Comparison of ENCODE assay signal across 8 mouse cellular contexts in genomic region chr5:103691624-103692530, GRCm38 (mm10). TPM values are rescaled to one million over a fixed set of nuclear protein-coding genes. Genes with fewer than 3 reads are reported as not detected.
A peak's percentile ranks its signal among the peaks of the same experiment; 100 is the strongest.
DNase-seq lines count a peak whose midpoint lies in the region; ATAC-seq and TF ChIP-seq lines count a peak whose summit lies in the region.

TSS of gene Aff1 (plus strand) at chr5:103692374.

- H3K4me1 ChIP-seq in erythroblast, embryonic 14.5 days (ENCODE audit: control insufficient read depth): peaks cover 24% of the 10 kb centered on the region
- H3K4me1 ChIP-seq in heart, embryonic 11.5 days (ENCODE audit: control insufficient read depth, insufficient read depth, low read length): no peaks in the 10 kb centered on the region
- H3K4me1 ChIP-seq in kidney, embryonic 16.5 days (ENCODE audit: insufficient read depth, low read length): 0 out of 2 replicates have a peak, but pooled peaks cover 3% of the 10 kb centered on the region
- H3K4me1 ChIP-seq in liver, embryonic 11.5 days (replicated peaks; ENCODE audit: control insufficient read depth, insufficient read depth, low read length): peaks cover 8% of the 10 kb centered on the region

- H3K27me3 ChIP-seq in erythroblast, embryonic 14.5 days (ENCODE audit: control insufficient read depth): peaks cover 68% of the 10 kb centered on the region
- H3K27me3 ChIP-seq in heart, embryonic 11.5 days (ENCODE audit: control insufficient read depth, insufficient read depth, low read length): peaks cover 23% of the 10 kb centered on the region
- H3K27me3 ChIP-seq in kidney, embryonic 16.5 days (ENCODE audit: insufficient read depth, low read length): peaks cover 8% of the 10 kb centered on the region; the same call in 1 of the 2 replicates
- peaks cover 27% of the 10 kb centered on the region for H3K27me3 ChIP-seq in liver, embryonic 11.5 days (replicated peaks; ENCODE audit: control insufficient read depth, insufficient read depth, low read length)
- no peaks in the 10 kb centered on the region for H3K27me3 ChIP-seq in myocyte (ENCODE audit: control insufficient read depth, insufficient read depth, insufficient read length)

- peak within 1 kb of the TSS; percentile 25 for H3ac ChIP-seq in myocyte (ENCODE audit: control insufficient read depth, insufficient read length)

- H3K36me3 ChIP-seq in erythroblast, embryonic 14.5 days (ENCODE audit: control insufficient read depth): no peaks in the 10 kb centered on the region
- no peaks in the 10 kb centered on the region for H3K36me3 ChIP-seq in heart, embryonic 11.5 days (ENCODE audit: control insufficient read depth, insufficient read depth, low read length)
- H3K36me3 ChIP-seq in kidney, embryonic 16.5 days (ENCODE audit: insufficient read depth, low read length): no peaks in the 10 kb centered on the region
- H3K36me3 ChIP-seq in liver, embryonic 11.5 days (ENCODE audit: control insufficient read depth, insufficient read depth, low read length): no peaks in the 10 kb centered on the region
- H3K36me3 ChIP-seq in myocyte (ENCODE audit: control insufficient read depth, insufficient read depth): no peaks in the 10 kb centered on the region

- H3K9ac ChIP-seq in heart, embryonic 11.5 days (ENCODE audit: low read depth, low read length): peak within 1 kb of the TSS; percentile 72
- peak within 1 kb of the TSS; percentile 69 for H3K9ac ChIP-seq in kidney, embryonic 16.5 days (replicated peaks; ENCODE audit: low read length)
- peak within 1 kb of the TSS; percentile 61 for H3K9ac ChIP-seq in liver, embryonic 11.5 days (ENCODE audit: low read depth, low read length)

- ATAC-seq in heart, embryonic 11.5 days (replicated peaks; ENCODE audit: insufficient number of reproducible peaks, low FRiP score, low TSS enrichment): peak; percentile 90
- peak; percentile 92 for ATAC-seq in kidney, embryonic 16.5 days (ENCODE audit: low FRiP score, low TSS enrichment)
- peak; percentile 95 for ATAC-seq in liver, embryonic 11.5 days (replicated peaks; ENCODE audit: low FRiP score)

- H3K4me3 ChIP-seq in erythroblast, embryonic 14.5 days (replicated peaks): peak within 1 kb of the TSS; percentile 81
- H3K4me3 ChIP-seq in heart, embryonic 11.5 days (ENCODE audit: low read depth, low read length): peak within 1 kb of the TSS; percentile 67
- H3K4me3 ChIP-seq in kidney, embryonic 16.5 days (ENCODE audit: low read length): peak within 1 kb of the TSS; percentile 75
- peak within 1 kb of the TSS; percentile 61 for H3K4me3 ChIP-seq in liver, embryonic 11.5 days (ENCODE audit: low read depth, low read length)
- H3K4me3 ChIP-seq in myocyte: peak within 1 kb of the TSS; percentile 82

- peak; percentile 89 for DNase-seq in CD4-positive helper T cell, adult 2 months (ENCODE audit: low read depth, low spot score)
- peak; percentile 6 for DNase-seq in brain, embryonic 18.5 days (ENCODE audit: low read depth, low spot score)
- DNase-seq in liver, embryonic 11.5 days (ENCODE audit: low spot score): peak; percentile 93
- peak; percentile 97 to 99 for DNase-seq in spleen, postnatal 4 days (ENCODE audit: low spot score in 2 of 2)

- no peak within 1 kb of the TSS for H3K27ac ChIP-seq in heart, embryonic 11.5 days (ENCODE audit: low read depth, low read length)
- no peak within 1 kb of the TSS for H3K27ac ChIP-seq in kidney, embryonic 16.5 days (ENCODE audit: low read length)
- H3K27ac ChIP-seq in liver, embryonic 11.5 days (ENCODE audit: low read depth, low read length): no peak within 1 kb of the TSS

- WGBS in heart, embryonic 11.5 days (ENCODE audit: insufficient replicate concordance): 4% methylated on average over 49 of the region's 50 CpGs
- 3% methylated on average over 48 of the region's 50 CpGs for whole genome bisulfite sequencing in kidney, embryonic 16.5 days
- WGBS in liver, embryonic 11.5 days: 3% methylated on average over 49 of the region's 50 CpGs

- peaks cover 14% of the 10 kb centered on the region; the same call in 1 of the 2 replicates for H3K9me3 ChIP-seq in erythroblast, embryonic 14.5 days (ENCODE audit: control insufficient read depth, low read length)
- no peaks in the 10 kb centered on the region for H3K9me3 ChIP-seq in heart, embryonic 11.5 days (replicated peaks; ENCODE audit: control insufficient read depth, low read length)
- H3K9me3 ChIP-seq in kidney, embryonic 16.5 days (ENCODE audit: low read length): no peaks in the 10 kb centered on the region
- H3K9me3 ChIP-seq in liver, embryonic 11.5 days (ENCODE audit: control insufficient read depth, low read length): no peaks in the 10 kb centered on the region

- H3K4me2 ChIP-seq in heart, embryonic 11.5 days: peak within 1 kb of the TSS; percentile 100
- H3K4me2 ChIP-seq in kidney, embryonic 16.5 days (replicated peaks; ENCODE audit: low read depth, low read length): peak within 1 kb of the TSS; percentile 99
- peak within 1 kb of the TSS; percentile 100 for H3K4me2 ChIP-seq in liver, embryonic 11.5 days
- peak within 1 kb of the TSS; percentile 92 for H3K4me2 ChIP-seq in myocyte (ENCODE audit: low read depth)

- H3K79me2 ChIP-seq in myocyte (ENCODE audit: control insufficient read depth, insufficient read depth): no peaks in the 10 kb centered on the region

- TF ChIP-seq POLR2A in myocyte (IDR thresholded peaks at IDR 0.05; ENCODE audit: insufficient read length, low read depth): peak; percentile 95

TF ChIP-seq in myocyte, 11 proteins besides CTCF, POLR2A, EP300 and RAD21:
- TF ChIP-seq TCF12 (IDR thresholded peaks at IDR 0.05; ENCODE audit: insufficient read depth, poor library complexity, severe bottlenecking) (no peak), MYOG (IDR thresholded peaks at IDR 0.05; ENCODE audit: control insufficient read depth in 1 of 3, insufficient read depth in 1 of 3, insufficient read length in 2 of 3, low read depth in 2 of 3) (no peak), E2F4 (IDR thresholded peaks at IDR 0.05; ENCODE audit: insufficient read depth) (no peak), MYOD1 (IDR thresholded peaks at IDR 0.05; ENCODE audit: control insufficient read depth in 1 of 3, insufficient read length in 2 of 3, low read depth in 2 of 3) (peak in 1 of 3 experiments; percentile 40), MAX (IDR thresholded peaks at IDR 0.05; ENCODE audit: low read depth) (no peak), REST (IDR thresholded peaks at IDR 0.05; ENCODE audit: insufficient read depth, insufficient read length) (no peak), TCF3 (IDR thresholded peaks at IDR 0.05; ENCODE audit: insufficient read length, low read depth) (no peak), SRF (IDR thresholded peaks at IDR 0.05; ENCODE audit: control insufficient read depth, insufficient read length, low read depth) (no peak), CEBPB (IDR thresholded peaks at IDR 0.05; ENCODE audit: insufficient read depth, poor library complexity, severe bottlenecking) (no peak), POLR2AphosphoS2 (IDR thresholded peaks at IDR 0.05; ENCODE audit: insufficient read length, low read depth) (peak; percentile 95)

RNA-seq across cellular contexts. Expression of gene Aff1, which starts in this region (rescaled TPM):
- 9.3 and 12.9 TPM in 2 replicates for polyA plus RNA-seq in erythroblast, embryonic 14.5 days (2012)
- polyA plus RNA-seq in heart, embryonic 11.5 days (2014; fragmentation: Nextera tagmentation; extraction: Ambion mirVana): 12.1 and 13.4 TPM in 2 replicates
- polyA plus RNA-seq in kidney, embryonic 16.5 days (2015; fragmentation: Nextera tagmentation; extraction: Ambion mirVana): 13.2 and 14.5 TPM in 2 replicates
- 19.3 and 19.7 TPM in 2 replicates for polyA plus RNA-seq in liver, embryonic 11.5 days (2014; fragmentation: Nextera tagmentation; extraction: Ambion mirVana)
- 16.4 TPM for polyA plus RNA-seq in myocyte (2012; fragmentation: generic; extraction: Trizol)

Comparison
In these comparisons a context has a peak if more than half of its experiments do, and no peak if none do; other contexts are left out.
1. DNase-seq: peak in every context shown above with its lines; median percentile 98 in spleen, postnatal 4 days; 93 in liver, embryonic 11.5 days; 89 in CD4-positive helper T cell, adult 2 months; 6 in brain, embryonic 18.5 days.